Mouse (Mus musculus) lung, adult 2 months (tissue): ENCODE results near the gene A930009A15Rik.

Source experiments
- CTCF ChIP-seq: fragments of 200-500 bp; IDR thresholded peaks from 2 replicates; pipeline ENCODE4 v1.5.1; 2011; ENCODE audit warnings: mild to moderate bottlenecking, low read length, control low read depth; ENCODE audit not compliant: insufficient read depth
- POLR2A ChIP-seq: fragments of 200-500 bp; IDR thresholded peaks from 2 replicates; pipeline ENCODE4 v1.6.1; 2011; ENCODE audit warnings: low read depth, mild to moderate bottlenecking, control low read depth, low read length, borderline replicate concordance; ENCODE audit errors: extremely low read depth

GRCm38 (mm10) chr10:115581971-115582370 is 12.2 kb downstream of the A930009A15Rik start:
- no peak for TF ChIP-seq POLR2A
- TF ChIP-seq CTCF: no peak
